Mouse (Mus musculus): ENCODE measurements around the gene Gm9887. TPM values are rescaled to one million over a fixed set of nuclear protein-coding genes. Genes with fewer than 3 reads are reported as not detected.
A peak's percentile ranks its signal among the peaks of the same experiment; 100 is the strongest.
"Not testable (repeated sequence)": the region's sequence is repeated elsewhere in the genome, so short reads cannot be mapped to it uniquely, and the experiment has no call there.

Gm9887 gene
- polyA plus RNA-seq, 1 experiment from 2014 or later = 1.8 TPM

GRCm38 (mm10) chr12:69382880-69383279 lies 10.6 kb upstream of the Gm9887 start:
- 91% methylated on average over 1 of the region's 1 CpGs for WGBS
- H3K27ac ChIP-seq = no peak overlapping the region
- no peaks in the 10 kb centered on the region for H3K9me3 ChIP-seq
- H3K27me3 ChIP-seq = no peaks in the 10 kb centered on the region
- no peak overlapping the region for H3K4me3 ChIP-seq
- no peaks in the 10 kb centered on the region for H3K4me1 ChIP-seq
- H3K36me3 ChIP-seq = no peaks in the 10 kb centered on the region
- H3K4me2 ChIP-seq = no peak overlapping the region
- H3K9ac ChIP-seq = no peak overlapping the region
- ATAC-seq (ENCODE audit: insufficient number of reproducible peaks, low FRiP score, low TSS enrichment, low read depth) = no peak

GRCm38 (mm10) chr12:69378558-69379454 lies 6.5 kb upstream of the Gm9887 start:
- WGBS = 87% methylated on average over 11 of the region's 11 CpGs
- Histone ChIP-seq H3K4me2 (no peak overlapping the region), H3K27ac (no peak overlapping the region), H3K36me3 (0 out of 2 replicates have a peak, but pooled peaks cover 2% of the 10 kb centered on the region), H3K9ac (no peak overlapping the region), H3K4me3 (no peak overlapping the region), H3K4me1 (peaks cover 11% of the 10 kb centered on the region; the same call in 1 of the 2 replicates), H3K27me3 (no peaks in the 10 kb centered on the region), H3K9me3 (no peaks in the 10 kb centered on the region)
- no peak for ATAC-seq (ENCODE audit: insufficient number of reproducible peaks, low FRiP score, low TSS enrichment, low read depth)

- H3K4me2 ChIP-seq; H3K27me3 ChIP-seq; H3K27ac ChIP-seq; H3K36me3 ChIP-seq; H3K9me3 ChIP-seq; ATAC-seq (ENCODE audit: insufficient number of reproducible peaks, low FRiP score, low TSS enrichment, low read depth); H3K4me3 ChIP-seq; H3K9ac ChIP-seq: not testable (repeated sequence)
- WGBS = 92% methylated on average over 6 of the region's 6 CpGs
- peaks cover 14% of the 10 kb centered on the region; the same call in 1 of the 2 replicates for H3K4me1 ChIP-seq
Observed at GRCm38 (mm10) chr12:69377636-69378035, 5.4 kb upstream of the Gm9887 start.

- ATAC-seq (ENCODE audit: insufficient number of reproducible peaks, low FRiP score, low TSS enrichment, low read depth) = no peak
- H3K36me3 ChIP-seq = 0 out of 2 replicates have a peak, but pooled peaks cover 2% of the 10 kb centered on the region
- H3K4me1 ChIP-seq = peaks cover 14% of the 10 kb centered on the region; the same call in 1 of the 2 replicates
- no peaks in the 10 kb centered on the region for H3K27me3 ChIP-seq
- no peaks in the 10 kb centered on the region for H3K9me3 ChIP-seq
- H3K9ac ChIP-seq = no peak overlapping the region
- no peak overlapping the region for H3K4me2 ChIP-seq
- 67% methylated on average over 1 of the region's 1 CpGs for WGBS
- H3K4me3 ChIP-seq = no peak overlapping the region
- no peak overlapping the region for H3K27ac ChIP-seq
Observed at GRCm38 (mm10) chr12:69377188-69377587, 4.9 kb upstream of the Gm9887 start.

GRCm38 (mm10) chr12:69376132-69376531 lies 3.9 kb upstream of the Gm9887 start:
- peak overlapping the region; percentile 15; the same call in 1 of the 2 replicates for H3K4me3 ChIP-seq
- 0 out of 2 replicates have a peak overlapping the region, but pooled peaks have one; percentile 1 for H3K4me2 ChIP-seq
- ATAC-seq (ENCODE audit: insufficient number of reproducible peaks, low FRiP score, low TSS enrichment, low read depth) = no peak
- 84% methylated on average over 2 of the region's 2 CpGs for whole genome bisulfite sequencing
- H3K36me3 ChIP-seq = 0 out of 2 replicates have a peak, but pooled peaks cover 2% of the 10 kb centered on the region
- H3K9me3 ChIP-seq = no peaks in the 10 kb centered on the region
- peaks cover 14% of the 10 kb centered on the region; the same call in 1 of the 2 replicates for H3K4me1 ChIP-seq
- H3K27me3 ChIP-seq = no peaks in the 10 kb centered on the region
- H3K27ac ChIP-seq = no peak overlapping the region
- H3K9ac ChIP-seq = no peak overlapping the region

- WGBS = 32% methylated on average over 11 of the region's 11 CpGs
- H3K9me3 ChIP-seq = no peaks in the 10 kb centered on the region
- H3K4me2 ChIP-seq = peak overlapping the region; percentile 81
- H3K4me3 ChIP-seq = peak overlapping the region; percentile 97
- ATAC-seq (ENCODE audit: insufficient number of reproducible peaks, low FRiP score, low TSS enrichment, low read depth) = no peak
- H3K9ac ChIP-seq = peak overlapping the region; percentile 98
- H3K27me3 ChIP-seq = no peaks in the 10 kb centered on the region
- H3K36me3 ChIP-seq = 0 out of 2 replicates have a peak, but pooled peaks cover 2% of the 10 kb centered on the region
- peaks cover 19% of the 10 kb centered on the region; the same call in 1 of the 2 replicates for H3K4me1 ChIP-seq
- no peak overlapping the region for H3K27ac ChIP-seq
Observed at GRCm38 (mm10) chr12:69373850-69374766, 1.9 kb upstream of the Gm9887 start.

GRCm38 (mm10) chr12:69372731-69373331 lies 573 bp upstream of the Gm9887 start:
- Histone ChIP-seq H3K27ac (peak overlapping the region; percentile 99), H3K36me3 (0 out of 2 replicates have a peak, but pooled peaks cover 2% of the 10 kb centered on the region), H3K27me3 (no peaks in the 10 kb centered on the region), H3K9me3 (no peaks in the 10 kb centered on the region), H3K4me1 (peaks cover 19% of the 10 kb centered on the region; the same call in 1 of the 2 replicates), H3K4me2 (peak overlapping the region; percentile 81), H3K4me3 (peak overlapping the region; percentile 97), H3K9ac (peak overlapping the region; percentile 98)
- under 1% methylated on average over 42 of the region's 42 CpGs for WGBS
- no peak for ATAC-seq (ENCODE audit: insufficient number of reproducible peaks, low FRiP score, low TSS enrichment, low read depth)

GRCm38 (mm10) chr12:69371421-69371853 lies 821 bp downstream of the Gm9887 start:
- peaks cover 19% of the 10 kb centered on the region; the same call in 1 of the 2 replicates for H3K4me1 ChIP-seq
- ATAC-seq (ENCODE audit: insufficient number of reproducible peaks, low FRiP score, low TSS enrichment, low read depth) = peak; percentile 88
- H3K4me3 ChIP-seq = peak overlapping the region; percentile 97
- peak overlapping the region; percentile 48 for H3K4me2 ChIP-seq
- no peaks in the 10 kb centered on the region for H3K27me3 ChIP-seq
- H3K9ac ChIP-seq = peak overlapping the region; percentile 98
- H3K27ac ChIP-seq = peak overlapping the region; percentile 99
- H3K36me3 ChIP-seq = no peaks in the 10 kb centered on the region
- H3K9me3 ChIP-seq = no peaks in the 10 kb centered on the region
- WGBS = 0% methylated on average over 24 of the region's 24 CpGs

GRCm38 (mm10) chr12:69370936-69371335 lies 1.3 kb downstream of the Gm9887 start:
- peak overlapping the region; percentile 99 for H3K27ac ChIP-seq
- WGBS = 10% methylated on average over 7 of the region's 7 CpGs
- no peak for ATAC-seq (ENCODE audit: insufficient number of reproducible peaks, low FRiP score, low TSS enrichment, low read depth)

GRCm38 (mm10) chr12:69367557-69367956 lies 4.7 kb downstream of the Gm9887 start:
- Histone ChIP-seq H3K9me3 (no peaks in the 10 kb centered on the region), H3K27ac (no peak overlapping the region)
- WGBS = 48% methylated on average over 2 of the region's 2 CpGs

More at GRCm38 (mm10) chr12:69370936-69371335, 1.3 kb downstream of the Gm9887 start:
- Histone ChIP-seq H3K4me2 (peak overlapping the region; percentile 48), H3K36me3 (no peaks in the 10 kb centered on the region), H3K9ac (peak overlapping the region; percentile 98), H3K27me3 (no peaks in the 10 kb centered on the region), H3K4me3 (peak overlapping the region; percentile 97), H3K4me1 (peaks cover 16% of the 10 kb centered on the region; the same call in 1 of the 2 replicates), H3K9me3 (no peaks in the 10 kb centered on the region)

GRCm38 (mm10) chr12:69366424-69366823 lies 5.8 kb downstream of the Gm9887 start:
- H3K4me2 ChIP-seq = no peak overlapping the region
- ATAC-seq (ENCODE audit: insufficient number of reproducible peaks, low FRiP score, low TSS enrichment, low read depth) = no peak

More at GRCm38 (mm10) chr12:69367557-69367956, 4.7 kb downstream of the Gm9887 start:
- no peak for ATAC-seq (ENCODE audit: insufficient number of reproducible peaks, low FRiP score, low TSS enrichment, low read depth)
- Histone ChIP-seq H3K9ac (no peak overlapping the region), H3K4me1 (peaks cover 15% of the 10 kb centered on the region; the same call in 1 of the 2 replicates), H3K27me3 (no peaks in the 10 kb centered on the region), H3K36me3 (no peaks in the 10 kb centered on the region), H3K4me2 (no peak overlapping the region), H3K4me3 (no peak overlapping the region)

More at GRCm38 (mm10) chr12:69366424-69366823, 5.8 kb downstream of the Gm9887 start:
- no peak overlapping the region for H3K27ac ChIP-seq
- no peak overlapping the region for H3K9ac ChIP-seq
- H3K36me3 ChIP-seq = no peaks in the 10 kb centered on the region
- H3K4me3 ChIP-seq = no peak overlapping the region
- no peaks in the 10 kb centered on the region for H3K9me3 ChIP-seq
- H3K4me1 ChIP-seq = peaks cover 20% of the 10 kb centered on the region
- no peaks in the 10 kb centered on the region for H3K27me3 ChIP-seq

Data from limb, embryonic 15.5 days (tissue).